Mouse (Mus musculus) embryonic stem cell, embryonic (primary cell): ENCODE data around the gene Ccdc38.

Source experiments
- CTCF ChIA-PET, 4 experiments: fragments of 300-600 bp in 2 of 4; fragments of 350-600 bp in 2 of 4; sonication (Branson Sonifier 250); formaldehyde crosslinking; loops; one replicate each; lab custom pipeline; 2022; ENCODE audit warnings: inconsistent platforms in 2 of 4; lab: Charles Lee
- POLR2A ChIA-PET, 4 experiments: fragments of 300-600 bp in 2 of 4; fragments of 350-600 bp in 2 of 4; sonication (Branson Sonifier 250); formaldehyde crosslinking; loops; one replicate each; lab custom pipeline; 2022; ENCODE audit warnings: antibody characterized with exemption in 4 of 4, inconsistent platforms in 1 of 4; lab: Charles Lee

Ccdc38 gene

DNA sequence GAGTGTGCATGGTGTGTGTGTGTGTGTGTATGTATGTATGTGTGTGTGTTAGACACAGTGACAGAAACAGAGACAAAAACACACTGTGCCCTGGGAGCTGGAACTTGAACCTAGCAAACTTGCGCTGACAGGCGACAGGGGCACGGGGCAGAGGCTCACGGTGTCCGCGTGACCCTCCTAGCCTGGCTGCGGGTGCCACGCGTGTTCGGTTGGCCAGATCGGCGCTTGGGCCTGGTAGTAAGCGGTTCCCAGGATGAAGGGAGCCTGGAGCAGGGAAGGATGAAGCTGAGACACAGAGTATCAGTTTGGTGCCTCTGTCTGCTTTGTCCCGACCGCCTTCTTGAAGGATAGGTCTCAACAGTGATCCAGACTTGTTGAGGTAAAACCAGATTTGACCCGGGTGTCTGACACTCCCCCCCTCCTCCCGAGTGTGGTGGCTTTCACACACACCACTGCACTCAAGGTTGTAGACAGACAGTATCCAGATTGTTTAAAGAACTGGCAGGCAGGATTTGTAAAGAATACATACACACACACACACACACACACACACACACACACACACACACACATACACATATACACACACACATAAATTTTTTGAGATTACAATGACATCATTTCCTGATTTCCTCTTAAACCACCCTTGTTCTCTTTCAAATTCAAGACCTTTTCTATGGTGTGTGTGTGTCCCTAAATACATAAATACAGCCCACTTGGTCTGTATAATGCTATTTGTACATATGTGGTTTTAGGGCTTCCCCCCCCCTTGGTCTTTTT, at the start of gene Ccdc38:
Ccdc38 (plus strand) TSS at position 202 of the 780 bp plus-strand sequence.
- POLR2A ChIA-PET: interaction anchor here in 3 of 4 experiments (0.9 to 2.5 kb wide), 8 partner anchors 9 to 108 kb away, joined by 3 to 8 read pairs (median 6); no protein-coding TSS in a partner anchor

GRCm38 (mm10) chr10:93500864-93501263, 39.6 kb upstream of the Ccdc38 start:
- ChIA-PET CTCF (interaction anchor here in 2 of 4 experiments (1.2 to 2.0 kb wide), 3 partner anchors 12 to 15 kb away, joined by 3 to 9 read pairs (median 4); partner anchors contain the start of gene Hal (in 1 of the 2)), POLR2A (interaction anchor here in 1 of 4 experiments (1.0 to 1.4 kb wide), 2 partner anchors 68 to 83 kb away, joined by 3 read pairs; no protein-coding TSS in a partner anchor)

More for the DNA sequence above, at the start of gene Ccdc38:
- CTCF ChIA-PET: interaction anchor here in 3 of 4 experiments (0.5 to 2.1 kb wide), 8 partner anchors 8 to 1018 kb away, joined by 3 to 15 read pairs (median 4); no protein-coding TSS in a partner anchor

DNA sequence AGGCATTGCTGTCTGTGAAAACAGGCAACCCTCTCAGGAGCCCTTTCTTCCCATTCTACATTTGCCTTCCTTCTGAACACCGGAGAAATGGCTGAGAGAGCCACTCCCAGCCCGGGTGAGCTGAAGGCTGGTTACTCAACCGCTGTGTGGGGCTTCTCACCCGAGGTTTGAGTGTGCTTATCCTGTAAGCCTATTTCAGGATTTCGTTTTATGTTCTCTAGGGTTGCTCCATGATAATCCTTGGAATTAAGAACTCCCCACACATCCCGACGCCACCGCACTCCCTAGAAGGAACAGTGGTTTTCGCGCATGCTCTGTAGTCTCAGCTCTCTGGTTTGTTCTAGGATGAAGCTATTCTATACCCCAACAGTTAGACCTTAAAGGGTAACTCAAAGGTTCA, 39.1 kb upstream of the Ccdc38 start:
- POLR2A ChIA-PET: interaction anchor here in 2 of 4 experiments (0.8 to 1.4 kb wide), 3 partner anchors 12 to 83 kb away, joined by 3 to 4 read pairs (median 3); no protein-coding TSS in a partner anchor
- CTCF ChIA-PET: interaction anchor here in 2 of 4 experiments (1.2 to 2.0 kb wide), 3 partner anchors 13 to 16 kb away, joined by 3 to 9 read pairs (median 4); partner anchors contain the start of gene Hal (in 1 of the 2)

DNA sequence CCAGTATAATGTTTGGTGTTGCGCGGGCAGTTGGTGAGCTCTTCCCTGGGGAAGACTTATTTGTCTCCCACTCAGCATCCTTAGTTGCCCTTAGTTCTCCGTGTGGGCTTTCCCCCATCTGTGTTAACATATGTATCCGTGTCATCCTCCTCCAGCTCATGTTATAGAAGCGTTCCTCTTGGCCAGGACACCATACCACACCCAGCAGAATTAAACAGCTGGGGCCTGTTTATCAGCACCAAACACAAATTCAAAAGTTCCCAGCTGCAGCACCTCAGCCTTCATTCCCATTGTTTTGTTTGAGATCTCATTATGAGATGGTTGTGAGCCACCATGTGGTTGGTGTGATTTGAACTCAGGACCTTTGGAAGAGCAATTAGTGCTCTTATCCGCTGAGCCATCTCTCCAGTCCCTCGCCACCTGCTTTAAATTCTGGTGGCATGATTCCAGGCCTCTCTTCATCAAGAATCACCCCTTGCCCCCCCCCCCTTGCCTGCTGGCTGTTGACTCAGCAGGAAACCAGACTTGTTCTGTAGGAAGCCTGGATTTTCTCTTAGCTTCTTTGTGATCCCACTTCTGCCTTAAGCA, 32.0 kb upstream of the Ccdc38 start:
- POLR2A ChIA-PET: interaction anchor here in 1 of 4 experiments (1.2 kb wide), 1 partner anchor 81 kb away, joined by 3 read pairs; the partner anchor contains the start of gene Snrpf

GRCm38 (mm10) chr10:93509532-93510153, 30.8 kb upstream of the Ccdc38 start:
- POLR2A ChIA-PET: interaction anchor here in 1 of 4 experiments (0.7 kb wide), 1 partner anchor 7 kb away, joined by 3 read pairs; no protein-coding TSS in a partner anchor
- CTCF ChIA-PET: interaction anchor here in 2 of 4 experiments (0.9 to 1.9 kb wide), 2 partner anchors 24 to 309 kb away, joined by 3 to 8 read pairs; no protein-coding TSS in a partner anchor

More for the DNA sequence above, 32.0 kb upstream of the Ccdc38 start:
- CTCF ChIA-PET: interaction anchor here (0.6 to 1.9 kb wide), 5 partner anchors 23 to 310 kb away, joined by 3 to 8 read pairs (median 3); no protein-coding TSS in a partner anchor

DNA sequence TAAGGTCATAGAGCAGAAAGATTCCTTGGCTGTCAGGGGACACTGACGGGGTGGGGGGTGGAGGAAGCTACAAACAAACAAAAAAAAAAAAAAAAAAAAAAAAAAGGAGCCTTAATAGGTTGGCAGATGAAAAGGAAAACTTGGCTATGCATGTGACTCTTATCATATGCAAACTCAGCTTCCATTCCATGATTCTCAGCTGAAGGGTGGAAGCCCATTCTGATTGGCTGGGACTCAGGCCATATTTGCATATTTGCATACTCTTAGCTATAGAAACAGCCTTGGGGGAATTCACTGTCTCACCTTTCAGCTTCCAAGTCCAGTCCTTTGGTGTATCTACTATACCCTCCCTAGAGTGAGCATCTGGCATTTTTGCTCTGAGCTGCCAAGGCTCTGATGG, 25.0 kb upstream of the Ccdc38 start:
- POLR2A ChIA-PET: interaction anchor here (0.6 to 2.7 kb wide), 17 partner anchors 9 to 1637 kb away, joined by 3 to 11 read pairs (median 4); no protein-coding TSS in a partner anchor
- CTCF ChIA-PET: interaction anchor here (0.5 to 1.3 kb wide), 8 partner anchors 25 to 217 kb away, joined by 3 to 7 read pairs (median 4); partner anchors contain the start of genes Amdhd1 (in 1 of the 4) and Lta4h (in 1 of the 4)

- ChIA-PET POLR2A (interaction anchor here in 3 of 4 experiments (0.6 to 2.7 kb wide), 16 partner anchors 9 to 1637 kb away, joined by 3 to 10 read pairs (median 3); no protein-coding TSS in a partner anchor), CTCF (interaction anchor here in 3 of 4 experiments (0.6 to 1.3 kb wide), 4 partner anchors 24 to 160 kb away, joined by 3 to 4 read pairs (median 3); partner anchors contain the start of genes Amdhd1 (in 1 of the 3) and Lta4h (in 1 of the 3))
These were observed 24.5 kb upstream of the Ccdc38 start for GRCm38 (mm10) chr10:93515927-93516326.

DNA sequence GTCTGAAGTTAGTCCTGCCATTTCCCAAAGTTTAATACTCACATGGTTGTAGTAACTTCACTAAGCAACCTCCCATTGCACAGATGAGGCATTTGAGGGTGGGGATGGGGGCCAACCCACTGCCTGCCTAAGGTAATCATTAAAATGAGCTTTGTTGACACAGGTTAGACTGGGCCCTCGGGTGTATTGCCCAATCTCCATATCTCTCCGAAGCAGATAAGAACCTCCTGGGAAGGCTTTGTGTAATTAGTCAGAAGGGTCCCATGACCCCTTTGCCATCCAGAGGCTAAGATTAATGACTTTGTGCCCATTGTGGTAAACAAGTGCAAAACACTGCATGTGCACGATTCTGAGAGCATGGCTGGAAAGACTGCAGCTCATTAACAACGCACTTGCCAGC, 22.7 kb upstream of the Ccdc38 start:
- CTCF ChIA-PET: interaction anchor here in 1 of 4 experiments (0.5 kb wide), 1 partner anchor 11 kb away, joined by 3 read pairs; no protein-coding TSS in a partner anchor
- POLR2A ChIA-PET: interaction anchor here in 1 of 4 experiments (0.9 kb wide), 1 partner anchor 32 kb away, joined by 3 read pairs; no protein-coding TSS in a partner anchor

DNA sequence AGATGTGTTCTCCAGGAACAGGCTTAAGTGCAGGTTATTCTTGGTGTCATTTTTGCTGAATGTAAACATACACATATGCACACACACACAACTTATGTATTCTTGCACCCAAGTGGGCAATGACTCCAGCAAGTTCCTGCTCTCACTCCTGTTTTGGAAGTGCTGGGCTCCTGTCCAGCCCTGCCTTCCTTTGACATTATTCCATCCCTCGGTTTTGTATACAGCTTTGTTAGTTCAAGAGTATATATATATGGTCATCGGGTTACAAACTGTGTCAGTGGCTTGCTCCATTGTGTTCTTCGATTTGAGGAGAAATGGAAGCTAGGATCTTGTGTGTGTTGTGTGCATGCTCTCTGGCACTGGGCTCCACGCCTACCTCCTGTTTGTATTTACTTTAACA, 22.2 kb upstream of the Ccdc38 start:
- ChIA-PET POLR2A (interaction anchor here in 1 of 4 experiments (0.6 to 0.9 kb wide), 2 partner anchors 33 to 285 kb away, joined by 3 read pairs; no protein-coding TSS in a partner anchor), CTCF (interaction anchor here in 1 of 4 experiments (0.5 kb wide), 1 partner anchor 11 kb away, joined by 3 read pairs; no protein-coding TSS in a partner anchor)

- CTCF ChIA-PET: no interaction called here
- POLR2A ChIA-PET: interaction anchor here in 1 of 4 experiments (0.6 kb wide), 1 partner anchor 285 kb away, joined by 3 read pairs; no protein-coding TSS in a partner anchor
These were observed 21.8 kb upstream of the Ccdc38 start for GRCm38 (mm10) chr10:93518620-93519019.

DNA sequence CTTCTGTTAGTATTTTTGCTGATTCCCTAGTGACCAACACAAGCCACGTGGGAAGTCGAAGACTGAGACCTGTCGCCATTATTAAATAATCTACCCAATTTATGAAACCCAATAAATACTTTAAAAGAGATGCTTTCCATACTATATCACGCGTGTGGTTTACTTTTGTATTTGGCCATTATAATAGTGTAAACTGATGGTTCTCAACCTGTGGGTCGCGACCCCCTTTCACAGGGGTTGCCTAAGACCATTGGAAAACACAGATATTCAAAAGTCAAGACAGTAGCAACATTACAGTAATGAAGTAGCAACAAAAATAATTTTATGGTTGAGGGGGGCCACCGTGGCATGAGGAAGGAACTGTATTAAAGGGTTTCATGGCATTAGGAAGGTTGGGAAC, 21.3 kb upstream of the Ccdc38 start:
- ChIA-PET CTCF (no interaction called here), POLR2A (no interaction called here)

- ChIA-PET POLR2A (interaction anchor here in 1 of 4 experiments (0.6 kb wide), 1 partner anchor 449 kb away, joined by 14 read pairs; no protein-coding TSS in a partner anchor), CTCF (no interaction called here)
These were observed 20.7 kb upstream of the Ccdc38 start for GRCm38 (mm10) chr10:93519756-93520155.

- ChIA-PET POLR2A (interaction anchor here in 1 of 4 experiments (0.7 kb wide), 1 partner anchor 443 kb away, joined by 3 read pairs; no protein-coding TSS in a partner anchor), CTCF (interaction anchor here in 1 of 4 experiments (0.9 kb wide), 1 partner anchor 292 kb away, joined by 3 read pairs; no protein-coding TSS in a partner anchor)
These were observed 19.4 kb upstream of the Ccdc38 start for GRCm38 (mm10) chr10:93520994-93521393.

DNA sequence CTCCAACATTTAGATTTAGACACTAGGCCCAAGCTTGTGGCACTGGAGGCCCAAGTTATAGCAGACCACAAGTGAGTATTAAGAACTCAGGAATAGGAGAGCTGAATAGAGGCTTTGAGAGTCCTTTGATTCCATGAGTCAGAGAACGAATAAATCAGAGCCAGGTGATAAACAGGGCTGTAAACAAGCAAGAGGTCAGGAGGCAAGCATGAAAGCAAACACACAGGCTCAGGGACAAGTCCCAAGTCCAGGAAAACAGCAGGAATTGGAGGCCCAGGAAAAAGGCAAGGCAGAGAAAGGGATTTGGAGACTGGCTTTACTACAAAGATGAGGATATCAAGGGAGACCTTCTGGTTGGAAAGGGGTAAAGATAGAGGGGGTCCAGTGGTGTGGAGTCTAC, 15.1 kb upstream of the Ccdc38 start:
- CTCF ChIA-PET: interaction anchor here in 2 of 4 experiments (0.6 to 0.8 kb wide), 4 partner anchors 10 to 347 kb away, joined by 3 to 4 read pairs (median 4); no protein-coding TSS in a partner anchor
- POLR2A ChIA-PET: interaction anchor here in 1 of 4 experiments (0.6 kb wide), 1 partner anchor 48 kb away, joined by 3 read pairs; no protein-coding TSS in a partner anchor

- POLR2A ChIA-PET: interaction anchor here in 1 of 4 experiments (0.8 kb wide), 1 partner anchor 16 kb away, joined by 3 read pairs; no protein-coding TSS in a partner anchor
These were observed 2.1 kb upstream of the Ccdc38 start for GRCm38 (mm10) chr10:93538287-93538686.

DNA sequence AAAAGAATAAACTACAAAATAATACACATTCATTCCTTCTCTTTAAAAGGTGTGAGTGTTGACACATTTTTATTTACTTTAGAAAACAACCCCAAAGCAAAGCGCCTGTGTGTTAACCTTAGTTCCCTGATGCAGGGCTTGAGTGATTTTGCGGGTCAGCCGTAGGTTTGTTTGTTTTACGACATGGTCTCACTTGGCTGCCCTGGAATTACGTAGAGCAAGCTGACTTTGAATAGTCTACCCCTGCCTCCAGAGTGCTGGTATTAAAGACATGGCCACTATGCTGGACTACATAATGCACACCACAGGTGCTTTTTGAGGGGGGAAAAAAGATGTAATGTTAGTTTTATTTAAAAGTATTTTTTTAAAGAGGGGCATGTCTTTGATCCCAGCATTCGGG, 1.6 kb upstream of the Ccdc38 start:
- ChIA-PET POLR2A (interaction anchor here in 3 of 4 experiments (0.8 to 1.8 kb wide), 3 partner anchors 11 to 16 kb away, joined by 3 to 8 read pairs (median 7); no protein-coding TSS in a partner anchor), CTCF (interaction anchor here in 2 of 4 experiments (0.9 to 2.1 kb wide), 4 partner anchors 10 to 274 kb away, joined by 5 to 15 read pairs (median 6); no protein-coding TSS in a partner anchor)

More at GRCm38 (mm10) chr10:93538287-93538686, 2.1 kb upstream of the Ccdc38 start:
- CTCF ChIA-PET: no interaction called here
